ENCODE assay signal across 8 mouse cellular contexts in the genomic region with DNA sequence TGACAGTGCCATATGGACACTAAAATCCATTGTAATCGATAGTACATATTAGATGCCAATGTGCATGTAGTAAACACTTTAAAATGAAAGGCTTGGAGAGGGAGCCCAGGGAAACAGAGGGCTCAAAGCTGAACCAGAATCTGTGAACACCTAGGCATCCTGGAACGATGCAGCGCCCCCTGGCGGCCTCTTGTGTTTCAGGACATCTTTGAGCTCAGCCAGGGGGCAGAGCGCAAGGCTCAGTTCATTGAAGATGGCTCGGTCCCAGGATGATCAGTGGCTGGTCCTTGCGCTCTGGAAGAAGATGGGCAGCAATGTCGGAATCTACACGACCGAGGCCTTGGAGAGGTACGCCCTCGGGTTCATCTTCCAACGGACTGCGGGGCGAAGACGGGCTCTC. TPM values are rescaled to one million over a fixed set of nuclear protein-coding genes. Genes with fewer than 3 reads are reported as not detected.
DNase-seq lines count a peak whose midpoint lies in the region; ATAC-seq and TF ChIP-seq lines count a peak whose summit lies in the region.
"Not testable (repeated sequence)": the region's sequence is repeated elsewhere in the genome, so short reads cannot be mapped to it uniquely, and the experiment has no call there.

Hbq1a (plus strand) TSS at position 205 of the 400 bp plus-strand sequence.

- H3K4me3 ChIP-seq in forebrain, embryonic 16.5 days (replicated peaks; ENCODE audit: low read length): peak within 1 kb of the TSS; percentile 30
- peak within 1 kb of the TSS; percentile 51 to 69 for H3K4me3 ChIP-seq in liver, embryonic 14.5 days (ENCODE audit: insufficient read depth in 1 of 2, low read depth in 2 of 2, low read length in 2 of 2)

- not testable (repeated sequence) for H3K4me1 ChIP-seq in forebrain, embryonic 16.5 days (replicated peaks; ENCODE audit: control insufficient read depth, insufficient read depth, low read length)
- H3K4me1 ChIP-seq in liver, embryonic 14.5 days (replicated peaks; ENCODE audit: control insufficient read depth in 2 of 2, insufficient read depth in 2 of 2, low read length in 1 of 2): peaks cover 4 to 15% of the 10 kb centered on the region in 2 experiments

- not testable (repeated sequence) for H3K27me3 ChIP-seq in forebrain, embryonic 16.5 days (replicated peaks; ENCODE audit: control insufficient read depth, insufficient read depth, low read length); liver, embryonic 14.5 days (ENCODE audit: control insufficient read depth, insufficient read depth, low read length)

- 0 out of 2 replicates have a peak within 1 kb of the TSS, but pooled peaks have one; percentile 25 for H3K9ac ChIP-seq in forebrain, embryonic 16.5 days (replicated peaks; ENCODE audit: low read depth, low read length)
- H3K9ac ChIP-seq in liver, embryonic 14.5 days (replicated peaks): peak within 1 kb of the TSS; percentile 66

- peak; percentile 95 for TF ChIP-seq CTCF in liver, embryonic 14.5 days (IDR thresholded peaks at IDR 0.05; ENCODE audit: low read depth)

- DNase-seq in ES-CJ7 (ENCODE audit: low read depth, low spot score): peak; percentile 52
- DNase-seq in cerebellum, adult 8-10 months: peak; percentile 61
- peak; percentile 25 to 79 for DNase-seq in layer of hippocampus, adult 18-20 months (ENCODE audit: low spot score in 2 of 2)
- DNase-seq in liver, embryonic 14.5 days (ENCODE audit: low read depth in 3 of 3, low spot score in 3 of 3): peak in 1 of 3 experiments; percentile 53
- DNase-seq in natural killer cell, adult 2 months (ENCODE audit: low spot score in 2 of 2): peak; percentile 9 to 38
- DNase-seq in spleen, postnatal 4 days (ENCODE audit: low spot score in 2 of 2): peak; percentile 78 to 88

- 0 out of 2 replicates have a peak, but pooled peaks have one; percentile 10 for TF ChIP-seq EP300 in liver, embryonic 14.5 days (IDR thresholded peaks at IDR 0.05; ENCODE audit: low read depth)

- H3K27ac ChIP-seq in forebrain, embryonic 16.5 days (ENCODE audit: low read length): not testable (repeated sequence)
- peak within 1 kb of the TSS; percentile 87 for H3K27ac ChIP-seq in liver, embryonic 14.5 days

- WGBS in forebrain, embryonic 16.5 days: 7% methylated on average over 16 of the region's 16 CpGs
- WGBS in liver, embryonic 14.5 days (ENCODE audit: insufficient replicate concordance): 5% methylated on average over 16 of the region's 16 CpGs

- ATAC-seq in forebrain, embryonic 16.5 days: peak; percentile 72
- ATAC-seq in hematopoietic stem cell, adult 5-6 weeks (replicated peaks in 1 of 2; ENCODE audit: insufficient read depth in 1 of 2, low FRiP score in 2 of 2, low TSS enrichment in 1 of 2, low read depth in 1 of 2, poor library complexity in 2 of 2, severe bottlenecking in 2 of 2): peak; percentile 61 to 76
- not testable (repeated sequence) for ATAC-seq in liver, embryonic 14.5 days (ENCODE audit: insufficient read depth)

- not testable (repeated sequence) for H3K36me3 ChIP-seq in forebrain, embryonic 16.5 days (ENCODE audit: control insufficient read depth, insufficient read depth)
- peaks cover 19% of the 10 kb centered on the region for H3K36me3 ChIP-seq in liver, embryonic 14.5 days (replicated peaks; ENCODE audit: control insufficient read depth, insufficient read depth, low read depth)

- H3K9me3 ChIP-seq in forebrain, embryonic 16.5 days (ENCODE audit: control insufficient read depth, low read length); liver, embryonic 14.5 days (ENCODE audit: control insufficient read depth, low read length): not testable (repeated sequence)

- peak within 1 kb of the TSS; percentile 46 for H3K4me2 ChIP-seq in forebrain, embryonic 16.5 days (ENCODE audit: low read length)
- peak within 1 kb of the TSS; percentile 61 for H3K4me2 ChIP-seq in liver, embryonic 14.5 days (ENCODE audit: low read depth)

RNA-seq across cellular contexts. Expression of gene Hbq1a, which starts in this region (rescaled TPM):
- 1.3 and 1.9 TPM in 2 replicates for polyA plus RNA-seq in forebrain, embryonic 16.5 days (2015; fragmentation: Nextera tagmentation; extraction: Ambion mirVana)
- total RNA-seq in hematopoietic stem cell, adult 5-6 weeks (2017): not detected in 2 replicates
- 1 to 10 TPM in 1 of 2 experiments, under 1 TPM in 1; 0.97 to 1.3 TPM for total RNA-seq in layer of hippocampus, adult 18-20 months (2021)
- polyA plus RNA-seq in liver, embryonic 14.5 days (2012; rRNA removed): 7.8 and 9.1 TPM in 2 replicates
- polyA plus RNA-seq in liver, embryonic 14.5 days (2014; fragmentation: Nextera tagmentation; extraction: Ambion mirVana): 7.9 TPM in 2 replicates

Comparison
In these comparisons a context has a peak if more than half of its experiments do, and no peak if none do; other contexts are left out.
1. Peak in ATAC-seq in hematopoietic stem cell, adult 5-6 weeks; RNA of the gene not detected or under 1 TPM.